Mouse (Mus musculus): Measurements from ENCODE around the gene Creld2.

The Creld2 gene

GRCm38 (mm10) chr15:88854119-88854968, 34.9 kb downstream of the Creld2 start:
- peak; percentile 88 to 94 for DNase-seq

GRCm38 (mm10) chr15:88854969-88855830, 35.8 kb downstream of the Creld2 start:
- DNase-seq, result peak in 1 of 2 experiments; percentile 58

- peak in 1 of 2 experiments; percentile 25 for DNase-seq
Measured at GRCm38 (mm10) chr15:88855896-88856417, 36.5 kb downstream of the Creld2 start.

DNA sequence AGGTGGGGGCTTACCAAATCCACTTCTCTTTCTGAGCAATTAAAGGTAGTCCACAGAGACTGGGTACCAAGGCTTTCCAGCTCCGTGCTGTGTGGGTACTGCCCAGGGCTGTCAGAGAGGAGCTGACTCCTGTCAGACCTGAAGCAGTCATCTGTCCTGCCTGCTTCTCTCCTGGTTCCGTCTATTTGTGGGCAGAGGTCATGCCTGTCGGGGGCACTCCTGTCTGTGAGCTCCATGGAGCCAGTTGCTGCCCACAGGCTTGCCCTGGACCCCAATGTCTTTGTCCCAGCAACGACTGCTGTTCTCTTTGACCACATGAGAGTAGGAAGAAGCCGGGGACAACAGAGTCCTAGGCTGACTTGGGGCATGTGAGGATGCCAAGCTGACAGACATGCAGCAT, 37.2 kb downstream of the Creld2 start:
- DNase-seq, result no peak

DNA sequence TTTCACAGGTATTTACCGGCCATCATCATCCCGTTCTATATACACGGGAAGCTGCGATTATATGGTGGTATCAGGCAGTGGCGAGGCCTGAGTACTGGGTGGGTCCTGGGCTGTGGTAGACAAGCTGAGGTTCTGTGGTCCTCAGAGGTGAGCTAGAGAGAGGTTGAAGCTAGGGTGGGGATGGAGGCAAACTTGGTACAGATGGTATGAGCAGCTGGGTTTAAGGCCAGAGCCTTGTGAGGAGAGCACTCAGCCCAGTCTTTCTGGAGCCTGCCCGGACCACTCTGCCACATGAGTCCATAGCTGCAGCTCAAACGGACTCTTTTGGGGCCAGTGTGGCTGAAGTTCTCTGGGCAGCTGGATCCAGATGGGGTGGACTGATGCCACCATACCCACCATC, 37.9 kb downstream of the Creld2 start:
- no peak for DNase-seq

DNA sequence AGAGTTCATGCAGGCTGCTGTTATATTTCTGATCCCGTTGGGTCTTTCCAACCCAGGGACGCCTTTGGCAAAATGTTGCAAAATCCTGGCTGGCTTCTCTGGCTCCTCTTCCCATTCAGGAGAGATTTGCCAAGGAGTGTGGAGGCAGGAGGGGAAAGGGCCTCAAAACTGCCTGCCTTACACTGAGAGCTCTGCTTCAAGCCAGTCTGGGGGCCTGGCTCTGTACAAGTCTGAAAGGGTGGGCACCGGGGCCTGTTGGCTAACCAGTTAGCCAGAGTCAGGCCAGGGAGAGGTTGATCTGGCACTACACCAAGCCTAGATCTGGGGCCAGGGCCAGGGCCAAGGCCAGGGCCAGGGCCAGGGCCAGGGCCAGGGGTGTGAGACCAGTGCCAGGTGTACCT, 38.7 kb downstream of the Creld2 start:
- DNase-seq, result peak in 1 of 2 experiments; percentile 58

DNA sequence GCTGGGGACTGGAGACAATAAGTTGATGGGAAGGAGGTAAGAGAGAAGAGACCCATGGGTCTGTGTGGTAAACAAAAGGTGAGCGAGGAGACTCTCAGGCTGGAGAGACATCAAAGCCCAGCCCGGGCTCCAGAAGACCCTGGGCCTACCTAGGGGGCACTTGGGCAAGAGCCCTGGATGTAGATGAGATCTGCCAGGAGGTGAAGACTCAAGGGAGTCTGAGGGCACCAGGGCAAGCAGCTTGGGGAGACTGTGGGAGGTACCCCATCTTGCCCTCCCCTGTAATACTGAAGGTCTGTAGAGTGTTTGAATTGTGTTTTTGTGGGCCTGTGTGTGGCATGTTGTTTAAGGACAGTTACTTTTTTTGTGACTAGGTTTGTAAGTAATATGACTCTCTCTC, 39.3 kb downstream of the Creld2 start:
- no peak for DNase-seq

DNA sequence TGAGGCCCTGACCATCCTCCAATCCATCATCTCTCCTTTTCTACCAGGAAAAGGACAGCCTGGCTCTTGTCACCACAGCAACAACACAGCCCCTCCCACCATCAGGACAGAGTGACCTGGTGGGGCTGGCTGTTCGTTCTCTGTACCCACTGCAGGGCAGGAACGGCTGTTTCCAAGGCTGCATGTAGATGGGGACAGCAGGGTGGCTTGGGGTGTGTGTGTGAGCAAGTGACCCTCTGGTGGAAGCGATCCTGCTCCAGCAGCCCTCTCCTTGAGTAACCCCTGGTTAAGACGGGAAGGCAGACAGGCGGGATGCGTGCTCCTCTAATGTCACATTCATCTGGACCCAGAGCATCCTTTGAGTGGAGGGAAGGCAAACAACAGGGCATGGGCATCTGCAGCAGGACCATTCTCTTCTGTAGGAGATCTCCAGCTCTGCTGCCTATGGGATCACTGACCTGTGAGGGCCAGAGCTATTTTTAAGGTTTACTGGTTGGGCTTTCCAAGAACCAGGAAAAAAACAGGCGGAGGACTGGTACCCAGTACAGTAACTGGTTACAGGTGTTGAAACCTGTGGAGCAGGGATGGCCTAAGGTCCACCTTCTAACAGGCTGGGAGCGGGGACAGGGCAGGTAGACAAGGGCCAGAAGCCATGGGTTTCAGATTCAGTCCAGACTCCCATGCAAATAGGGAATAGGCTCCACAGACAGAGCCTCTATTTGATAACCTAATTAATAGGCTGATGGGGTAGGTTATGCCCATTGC, 39.9 kb downstream of the Creld2 start:
- no peak for DNase-seq

DNA sequence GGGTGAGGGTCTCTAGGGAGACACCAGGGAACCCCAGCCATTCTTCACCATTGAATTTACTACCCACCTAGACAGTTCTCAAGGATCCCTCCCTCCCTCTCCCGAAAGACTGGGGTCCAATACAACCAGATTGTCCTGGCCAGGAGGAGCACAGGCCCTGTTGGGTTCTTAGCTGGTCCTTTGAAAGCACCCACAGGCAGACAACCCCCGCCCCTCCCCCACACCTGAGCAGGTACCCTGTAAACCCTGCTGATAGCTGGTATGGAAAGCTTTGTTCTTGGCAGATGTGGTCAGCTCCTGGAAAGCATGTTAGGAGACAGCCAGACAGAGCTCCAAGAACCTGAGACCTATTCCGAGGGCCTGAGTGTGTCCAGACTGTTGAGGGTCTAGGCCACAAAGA, 41.3 kb downstream of the Creld2 start:
- peak in 1 of 2 experiments; percentile 32 for DNase-seq

DNA sequence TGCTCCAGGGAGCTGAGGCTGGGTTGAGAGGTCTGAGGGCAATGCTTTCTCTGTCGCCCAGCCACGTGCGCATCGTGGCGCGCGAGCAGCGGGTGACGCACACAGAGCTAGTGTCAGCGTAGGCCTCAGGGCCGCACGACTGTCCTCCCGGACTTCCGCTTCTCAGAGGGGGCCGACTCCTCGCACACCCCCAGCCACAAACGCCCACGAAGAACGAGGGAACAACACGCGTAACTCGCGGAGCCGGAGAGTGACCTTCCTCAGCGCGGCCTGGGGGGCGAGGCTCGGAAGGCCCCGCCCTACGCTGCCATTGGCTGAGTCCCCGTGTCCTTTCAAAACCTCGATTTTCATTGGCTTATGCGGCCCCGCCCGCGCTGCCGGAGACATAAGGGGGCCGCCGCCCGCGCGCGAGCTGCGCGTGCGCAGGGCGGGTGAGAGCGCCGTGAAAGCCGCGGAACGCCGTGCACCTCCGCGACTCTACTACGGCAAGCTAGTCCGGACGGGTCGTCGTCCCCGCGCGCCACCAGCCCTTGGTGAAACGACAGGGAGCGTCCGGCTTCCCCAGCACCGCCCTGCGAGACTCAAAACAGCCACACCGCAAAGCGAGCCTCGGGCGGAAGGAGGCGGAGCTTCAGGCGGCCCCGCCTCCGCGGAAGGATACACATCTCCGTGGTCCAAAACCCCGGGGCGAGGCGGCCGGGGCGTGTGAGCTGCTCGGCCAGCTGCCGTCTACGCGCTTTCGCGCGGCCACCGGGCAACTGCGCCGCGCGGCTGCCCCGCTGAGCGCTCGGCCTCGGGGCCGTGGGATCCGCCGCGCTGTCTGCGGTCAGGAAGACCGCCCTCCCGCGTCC, 42.6 kb downstream of the Creld2 start, which contains the start of gene Pim3:
TSS of gene Pim3 (plus strand) at position 415 of the 851 bp plus-strand sequence.
- peak; percentile 98 to 99 for DNase-seq

GRCm38 (mm10) chr15:88862881-88863694, 43.6 kb downstream of the Creld2 start:
- peak in 1 of 2 experiments; percentile 61 for DNase-seq

- peak; percentile 92 to 97 for DNase-seq
Measured at GRCm38 (mm10) chr15:88863695-88864231, 44.3 kb downstream of the Creld2 start.

- DNase-seq, result peak; percentile 84 to 88
Measured at GRCm38 (mm10) chr15:88864270-88865030, 45.0 kb downstream of the Creld2 start.

DNA sequence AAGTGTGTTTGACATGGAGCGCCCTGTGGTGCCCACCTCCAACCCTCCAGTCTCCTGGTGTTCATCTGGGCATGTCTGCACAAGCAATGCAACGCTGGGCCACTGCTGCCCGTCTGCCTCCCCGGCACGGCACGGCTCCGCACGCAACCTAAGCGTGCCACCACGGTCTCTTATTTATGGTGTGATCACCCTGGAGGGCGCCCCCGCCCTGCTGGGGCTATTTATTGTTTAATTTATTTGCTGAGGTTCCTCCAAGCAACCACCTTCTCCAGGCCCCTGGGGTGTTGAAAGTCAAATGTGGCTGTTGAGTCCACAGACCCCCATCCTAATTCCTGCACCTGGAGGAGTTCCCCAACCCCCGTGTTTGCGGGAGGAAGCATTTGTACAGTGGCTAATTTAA, 45.6 kb downstream of the Creld2 start:
- DNase-seq, result no peak

DNA sequence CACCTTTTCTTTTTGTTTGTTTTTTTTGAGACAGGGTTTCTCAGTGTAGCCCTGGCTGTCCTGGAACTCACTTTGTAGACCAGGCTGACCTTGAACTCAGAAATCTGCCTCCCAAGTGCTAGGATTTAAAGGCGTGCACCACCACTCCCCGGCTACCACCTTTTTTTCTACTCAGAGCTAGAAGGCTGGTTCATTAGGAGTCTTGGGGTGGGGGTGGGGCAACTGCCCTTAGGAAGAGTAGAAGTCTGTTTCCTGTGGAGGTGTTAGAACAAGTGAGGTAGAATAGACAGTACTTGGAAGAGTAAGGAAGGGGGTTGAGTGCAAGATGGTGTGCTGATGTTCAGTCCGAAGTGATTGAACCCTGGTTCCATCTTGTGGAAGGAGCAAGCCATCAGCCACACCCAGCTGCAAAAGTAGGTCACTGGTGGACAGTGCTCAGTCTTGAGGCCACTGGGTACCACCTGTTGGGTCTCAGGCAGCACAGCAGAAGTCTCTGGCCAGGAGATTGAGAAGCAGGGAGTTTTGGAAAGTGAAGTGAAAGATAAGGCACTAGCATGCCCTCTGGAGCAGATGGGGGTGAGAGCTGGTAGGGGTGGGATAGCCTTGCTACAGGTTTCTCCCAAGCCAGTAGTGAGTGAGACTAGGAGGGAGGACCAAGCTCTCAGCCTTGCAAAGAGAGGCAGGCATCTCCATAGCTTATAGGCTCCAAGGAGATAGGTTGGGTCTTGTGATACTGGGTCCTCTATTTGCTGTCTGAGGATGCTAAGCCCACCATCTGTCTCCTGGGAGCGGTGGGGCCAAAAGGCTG, 46.6 kb downstream of the Creld2 start:
- peak in 1 of 2 experiments; percentile 39 for DNase-seq

DNA sequence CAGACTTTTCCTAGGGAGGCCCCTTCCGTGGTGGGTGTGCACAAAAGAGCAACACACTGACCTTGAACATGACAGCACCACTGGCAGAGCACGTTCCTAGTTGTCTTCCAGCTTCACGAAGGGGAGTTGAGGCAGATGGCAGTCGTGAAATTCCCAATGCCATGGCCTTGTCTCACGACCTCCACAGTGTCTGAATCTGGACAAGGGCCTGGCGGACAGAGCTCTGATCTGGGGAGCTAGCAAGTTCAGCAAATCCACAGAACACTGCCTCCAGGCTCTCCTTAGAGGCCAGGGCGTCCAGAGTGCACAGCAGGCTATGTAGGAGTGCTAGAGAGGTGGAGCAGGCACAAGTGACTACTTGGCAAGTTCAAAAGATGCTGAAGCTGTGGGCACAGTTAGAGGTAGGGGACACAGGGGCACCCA, 47.5 kb downstream of the Creld2 start:
- DNase-seq, result peak; percentile 73

GRCm38 (mm10) chr15:88867368-88868023, 48.0 kb downstream of the Creld2 start:
- DNase-seq, result peak; percentile 91
